Mouse (Mus musculus) liver, postnatal 0 days (tissue): ENCODE measurements around the gene Rnaseh2b.

Experiments used
- CTCF ChIP-seq: sonication (generic); IDR thresholded peaks from 2 replicates; pipeline ENCODE4 v1.5.1; 2016; ENCODE audit warnings: antibody characterized with exemption, low read depth
- EP300 ChIP-seq: IDR thresholded peaks from 2 replicates; pipeline ENCODE4 v1.6.1; 2016; ENCODE audit warnings: antibody characterized with exemption, low read depth, mild to moderate bottlenecking

DNA sequence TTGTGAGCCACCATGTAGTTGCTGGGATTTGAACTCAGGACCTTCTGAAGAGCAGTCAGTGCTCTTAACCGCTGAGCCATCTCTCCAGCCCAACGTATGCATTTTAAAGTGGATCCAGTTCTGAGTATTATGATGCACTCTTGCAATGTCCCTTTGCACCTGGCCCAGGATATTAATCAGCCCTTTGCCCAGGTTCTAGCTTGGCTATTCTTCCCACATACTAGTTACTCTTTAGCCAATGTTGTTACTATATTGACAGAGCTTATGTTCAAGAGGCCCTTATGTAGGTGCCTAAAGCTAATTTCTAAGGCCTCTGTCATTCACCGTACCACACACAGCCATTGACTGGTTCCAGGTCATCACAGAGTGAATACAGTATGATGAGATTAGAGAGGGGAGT lies 3.7 kb upstream of the Rnaseh2b start:
- no peak for TF ChIP-seq CTCF
- TF ChIP-seq EP300, result no peak
